Mouse (Mus musculus) naive thymus-derived CD4-positive, alpha-beta T cell, adult 2 months (primary cell): Measurements from ENCODE around the gene Dok7.

ENCODE experiments used
- DNase-seq: peaks from one replicate; pipeline ENCODE4 v3.0.0-alpha.2; 2011; ENCODE audit warnings: low read depth

The Dok7 gene

DNA sequence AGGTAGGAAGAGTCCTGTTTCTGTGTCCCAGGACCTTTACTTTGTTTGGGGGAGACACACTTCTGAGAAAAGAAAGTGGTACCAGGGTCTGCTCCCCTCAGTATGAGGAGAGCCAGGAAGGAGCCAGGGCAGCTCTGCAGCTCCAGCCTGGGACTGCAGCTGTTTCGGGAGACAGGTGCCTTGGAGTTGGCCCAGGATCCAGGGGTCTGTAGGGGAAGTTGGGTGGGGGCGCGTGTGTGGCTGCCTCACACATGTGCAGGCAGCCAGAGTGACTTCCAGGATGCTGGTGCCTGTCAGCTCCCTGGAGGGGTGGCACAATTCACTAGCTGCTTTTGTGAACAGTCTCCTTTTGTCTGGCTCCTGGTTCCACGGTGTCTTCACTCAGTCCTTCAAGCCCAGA lies 1.0 kb downstream of the Dok7 start:
- no peak for DNase-seq

DNA sequence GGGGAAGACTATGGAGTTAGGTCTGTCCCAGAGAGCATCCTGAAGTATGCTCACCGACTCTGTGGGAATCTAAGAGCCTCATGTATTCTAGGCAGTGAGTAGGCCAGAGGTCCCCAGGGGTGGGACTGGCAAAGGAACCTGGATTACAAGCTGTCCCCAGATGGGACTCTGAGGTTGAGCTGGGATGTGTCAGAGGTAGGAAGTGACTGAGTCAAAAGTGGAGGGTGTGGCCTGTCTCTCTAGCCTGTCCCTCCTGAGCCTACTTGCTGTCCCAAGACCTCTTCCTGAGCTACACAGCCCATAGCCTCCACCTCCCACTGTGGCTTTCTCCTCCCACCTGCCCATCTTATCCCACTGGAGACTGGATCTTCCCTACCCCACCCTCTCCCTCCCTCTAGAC lies 1.6 kb downstream of the Dok7 start:
- no peak for DNase-seq

DNA sequence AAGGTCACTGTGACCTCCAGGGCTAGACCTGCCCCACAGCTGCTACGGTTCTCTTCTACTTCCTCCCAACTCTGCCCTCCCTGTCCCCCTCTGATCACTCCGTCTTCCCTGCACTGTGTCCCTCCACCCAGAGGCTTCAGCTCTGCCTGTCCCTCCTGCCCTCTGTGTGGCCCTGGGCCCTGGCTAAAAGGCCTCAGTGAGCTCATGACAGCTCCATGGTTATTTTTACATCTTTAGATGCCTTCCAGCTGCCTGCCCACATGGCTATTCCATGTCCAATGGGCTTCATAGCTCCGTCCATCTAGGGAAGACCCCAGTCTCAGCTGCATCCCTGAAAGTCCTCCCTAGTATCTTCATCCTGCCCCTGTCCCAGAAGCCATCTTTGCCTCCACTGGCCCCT lies 3.5 kb downstream of the Dok7 start:
- DNase-seq, result no peak

DNA sequence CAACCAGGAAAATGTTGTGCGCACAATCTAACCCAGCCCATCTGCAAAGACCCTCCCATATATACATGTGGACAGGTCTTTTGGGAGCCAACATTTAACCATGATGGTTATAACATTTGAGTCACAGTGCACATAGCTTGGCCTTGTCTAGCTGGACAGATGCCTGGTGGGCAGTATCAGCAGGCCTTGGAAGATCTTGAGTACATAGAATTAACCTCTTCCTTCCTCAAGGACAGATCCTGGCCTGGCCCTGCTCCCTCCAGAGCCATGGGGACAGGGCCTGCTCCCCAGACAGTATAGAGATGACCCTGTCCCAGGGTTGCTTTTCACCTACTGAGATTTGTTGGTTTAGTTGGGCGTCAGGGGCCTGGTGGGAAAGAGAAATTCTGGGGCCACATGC lies 13.3 kb downstream of the Dok7 start:
- DNase-seq, result no peak

DNA sequence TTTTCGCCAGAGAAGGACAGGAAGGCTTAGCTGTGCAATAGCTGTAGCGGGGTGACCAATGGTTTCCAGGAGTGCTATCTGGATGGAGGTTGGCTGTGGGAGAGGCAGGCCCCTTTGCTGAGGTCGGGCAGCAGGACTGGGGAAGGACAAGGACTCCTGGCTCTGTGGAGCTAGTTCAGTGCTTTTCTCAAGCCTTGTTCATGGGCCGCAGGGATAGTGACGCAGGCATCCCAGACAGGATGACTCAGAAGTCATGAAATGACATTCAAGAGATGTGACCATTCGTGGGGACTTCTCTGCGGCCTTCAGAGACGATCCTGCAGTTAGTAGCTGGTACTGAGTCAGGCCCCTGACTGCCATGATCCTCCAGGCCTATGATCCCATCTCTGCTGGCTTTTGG lies 13.7 kb downstream of the Dok7 start:
- DNase-seq, result no peak

DNA sequence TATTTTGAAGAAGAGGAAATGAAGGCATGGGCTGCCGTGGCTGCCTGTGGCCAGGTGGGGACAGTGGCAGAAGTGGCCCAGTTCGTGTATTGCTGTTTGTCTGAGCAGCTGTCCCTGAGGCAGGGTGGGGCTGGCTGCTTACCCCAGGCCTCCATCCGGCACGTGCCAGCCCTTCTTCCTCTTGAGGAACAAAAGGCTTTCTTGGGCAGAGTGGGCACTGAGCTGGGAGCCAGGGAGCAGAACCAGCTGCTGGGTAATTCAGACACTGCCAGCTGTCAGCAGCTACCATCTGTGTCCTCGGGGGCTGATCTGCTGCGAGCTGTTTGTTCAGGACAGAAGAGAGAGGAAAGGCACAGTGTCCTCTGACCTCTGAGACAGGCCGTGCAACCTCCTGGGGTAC lies 14.4 kb downstream of the Dok7 start:
- no peak for DNase-seq

DNA sequence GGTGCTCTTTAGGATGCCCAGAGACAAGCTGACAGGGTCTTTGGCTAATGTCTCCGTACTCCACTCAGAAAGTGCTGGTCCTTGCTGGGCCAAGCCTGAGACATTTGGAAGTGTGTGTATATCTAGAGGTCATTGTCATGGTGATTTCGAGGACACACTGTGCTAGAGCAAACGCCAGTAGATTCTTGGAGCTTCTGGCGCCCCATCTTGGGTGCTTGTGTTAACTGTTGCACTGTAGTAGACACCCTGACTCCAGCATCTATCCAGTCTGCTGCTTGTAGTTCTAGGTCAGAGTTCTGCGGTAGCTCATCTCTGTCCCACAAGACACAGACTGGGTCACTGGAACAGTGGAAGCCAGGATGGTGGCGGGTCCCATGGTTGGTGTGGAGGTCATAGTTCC lies 15.3 kb downstream of the Dok7 start:
- DNase-seq, result no peak

DNA sequence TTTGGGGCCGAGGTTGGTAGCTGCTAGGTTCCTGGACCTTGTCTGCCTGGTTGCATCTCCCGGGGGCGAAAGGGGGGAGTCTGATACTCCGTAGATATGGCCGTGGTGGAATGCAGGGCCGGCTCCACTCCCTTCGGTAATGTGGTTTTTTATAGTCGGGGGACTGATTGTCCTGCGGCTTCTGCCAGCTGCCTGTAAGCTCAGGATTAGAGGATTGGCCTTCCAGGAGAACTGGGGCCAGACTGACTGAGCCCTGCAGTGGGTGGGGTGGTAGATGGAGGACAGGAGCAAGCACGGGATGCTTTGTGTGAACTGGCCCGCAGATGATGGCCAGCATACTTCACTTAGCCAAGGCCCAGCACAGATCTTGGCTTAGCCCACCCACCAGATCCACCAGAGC lies 16.7 kb downstream of the Dok7 start:
- DNase-seq, result no peak

DNA sequence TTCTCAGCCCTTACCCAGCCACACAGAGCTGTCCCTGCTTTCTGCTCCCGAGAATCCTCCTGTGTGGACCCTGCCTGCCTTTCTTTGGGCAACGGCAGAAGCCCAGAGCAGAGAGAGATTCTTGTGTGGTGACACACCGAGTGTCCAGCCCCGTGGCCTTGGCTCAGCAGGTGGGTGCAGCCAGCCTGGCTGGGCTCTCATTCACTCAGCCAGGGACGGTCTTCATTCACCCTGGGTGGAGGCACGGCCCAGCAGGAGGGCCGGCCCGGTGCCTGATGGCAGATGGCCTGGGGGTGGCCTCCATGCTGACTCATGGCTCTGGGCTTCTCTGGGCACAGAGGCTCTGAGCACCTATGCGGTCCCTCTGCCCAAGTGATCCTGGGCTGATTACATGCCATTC lies 17.4 kb downstream of the Dok7 start:
- no peak for DNase-seq

DNA sequence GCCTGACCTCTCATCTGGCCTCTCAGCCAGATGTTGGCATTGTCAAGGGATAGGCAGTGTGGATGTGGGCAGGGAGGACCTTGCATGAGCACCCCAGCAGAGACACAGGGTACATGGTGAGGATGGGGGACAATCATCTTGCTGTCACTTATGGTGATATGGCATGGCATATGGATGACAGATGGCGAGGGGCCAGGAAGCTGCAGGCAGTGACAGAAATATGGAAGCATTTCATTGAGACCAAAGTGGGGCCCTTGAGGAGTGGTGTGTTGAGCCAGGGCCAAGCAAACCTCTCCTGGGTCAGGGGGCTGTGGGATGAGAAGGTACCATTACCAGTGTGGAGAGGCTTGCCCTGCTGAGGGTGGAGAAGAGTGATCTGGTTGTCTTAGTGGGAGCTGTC lies 19.8 kb downstream of the Dok7 start:
- no peak for DNase-seq

DNA sequence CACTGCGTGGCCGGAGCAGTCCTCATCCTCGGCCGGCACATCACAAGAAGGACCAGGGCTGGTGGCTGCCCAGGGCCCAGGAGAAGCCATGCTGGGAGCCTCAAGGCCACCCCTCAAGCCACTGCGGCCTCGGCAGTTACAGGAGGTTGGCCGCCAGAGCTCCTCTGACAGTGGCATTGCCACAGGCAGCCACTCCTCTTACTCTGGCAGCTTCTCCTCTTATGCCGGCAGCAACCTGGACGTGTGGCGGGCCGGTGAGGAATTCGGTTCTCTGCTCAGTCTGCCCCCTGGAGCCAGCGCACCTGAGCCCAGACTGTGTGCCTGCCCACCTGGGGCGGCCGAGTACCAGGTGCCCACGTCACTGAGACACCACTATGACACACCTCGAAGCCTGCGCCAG lies 22.5 kb downstream of the Dok7 start:
- DNase-seq, result no peak

DNA sequence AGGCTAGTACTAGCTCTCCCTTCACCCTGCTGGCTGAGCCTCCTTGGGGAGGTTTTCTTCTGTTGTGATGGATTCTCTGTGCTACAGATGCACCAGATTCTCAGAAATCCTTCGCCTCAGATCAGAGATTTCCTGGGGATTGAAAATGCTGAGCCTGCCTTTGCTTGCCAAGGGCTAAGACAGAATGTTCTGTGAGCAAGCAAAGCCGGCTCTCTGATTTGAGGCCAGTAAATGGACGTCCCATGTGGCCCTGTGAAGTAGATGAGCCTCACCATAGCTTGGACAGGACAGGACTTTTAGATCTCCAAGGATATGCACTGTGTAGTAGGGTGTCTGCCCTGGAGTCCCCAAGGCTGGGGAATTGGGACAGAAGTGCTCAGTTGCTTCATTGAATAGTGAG lies 28.3 kb downstream of the Dok7 start:
- DNase-seq, result no peak

DNA sequence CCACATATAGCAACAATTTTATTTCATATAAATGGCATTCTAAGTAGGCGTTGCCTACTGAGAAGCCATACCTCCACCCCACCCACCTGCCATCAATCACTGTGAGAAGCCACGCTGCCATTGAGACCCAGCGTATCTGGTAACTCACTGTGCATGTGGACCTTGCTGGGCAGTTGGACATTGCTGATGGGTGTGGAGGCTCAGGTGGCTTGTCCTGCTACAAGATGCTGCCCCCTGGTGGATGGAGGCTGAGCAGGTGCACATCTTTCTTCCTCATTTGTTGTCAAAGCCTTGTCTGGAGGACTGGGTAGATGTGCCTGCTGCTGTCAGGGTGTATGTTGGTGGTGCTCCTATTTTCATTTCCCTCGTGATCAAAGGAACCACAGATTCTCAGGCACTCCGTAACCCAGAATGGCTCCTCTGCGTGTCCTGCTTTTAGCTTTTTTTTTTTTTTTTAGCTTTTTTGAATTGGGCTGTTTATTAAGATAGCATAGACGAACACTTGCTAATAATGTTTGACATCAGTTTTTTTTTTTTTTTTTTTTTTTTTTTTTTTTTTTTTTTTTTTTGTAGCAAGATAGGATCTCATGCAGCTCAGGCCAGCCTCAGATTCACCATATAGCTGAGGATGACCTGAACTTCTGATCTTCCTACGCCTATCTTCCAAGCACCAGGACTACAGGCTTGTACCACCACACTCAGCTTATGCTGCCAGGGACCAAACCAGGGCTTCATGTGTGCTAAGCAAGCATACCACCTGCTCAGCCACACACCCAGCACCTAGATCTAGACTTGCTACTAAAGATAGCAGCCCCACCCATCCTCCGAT lies 32.4 kb downstream of the Dok7 start:
- DNase-seq, result peak; percentile 69

DNA sequence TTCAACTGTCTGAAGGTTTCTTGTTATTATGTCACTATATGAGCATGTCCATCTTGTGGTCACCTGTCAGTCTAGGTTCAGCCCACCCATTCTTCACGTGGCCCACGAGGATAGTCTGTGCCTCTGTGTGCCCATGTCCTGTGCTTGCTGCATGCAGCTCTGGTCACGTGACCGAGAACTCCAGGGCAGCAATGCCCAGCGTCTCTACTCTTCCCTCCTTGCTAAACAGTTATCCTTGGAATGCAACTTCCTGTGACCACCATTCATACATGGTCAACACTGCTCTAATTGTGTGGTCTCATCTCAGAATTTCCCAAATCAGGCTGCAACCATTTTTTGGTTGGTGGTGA lies 33.0 kb downstream of the Dok7 start:
- DNase-seq, result no peak

DNA sequence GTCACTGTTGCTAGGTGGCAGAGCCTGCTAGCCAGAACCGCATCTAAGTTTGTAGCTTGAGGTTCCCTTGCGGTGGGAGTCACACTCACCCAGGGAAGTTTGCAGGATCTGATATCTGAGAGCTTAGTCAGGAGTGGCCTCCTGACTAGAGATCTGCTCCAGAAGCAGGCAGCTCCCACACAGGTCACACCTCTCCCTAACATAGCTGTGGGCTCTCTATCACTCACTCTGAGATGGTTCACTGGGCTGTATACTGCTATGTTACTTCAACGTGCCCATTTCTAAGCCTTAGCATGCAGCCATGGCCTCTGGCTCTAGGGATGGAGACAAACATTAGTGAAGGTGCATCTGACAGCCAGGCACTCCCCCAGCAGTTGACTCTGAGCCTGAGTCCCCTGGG lies 35.1 kb downstream of the Dok7 start:
- DNase-seq, result no peak

DNA sequence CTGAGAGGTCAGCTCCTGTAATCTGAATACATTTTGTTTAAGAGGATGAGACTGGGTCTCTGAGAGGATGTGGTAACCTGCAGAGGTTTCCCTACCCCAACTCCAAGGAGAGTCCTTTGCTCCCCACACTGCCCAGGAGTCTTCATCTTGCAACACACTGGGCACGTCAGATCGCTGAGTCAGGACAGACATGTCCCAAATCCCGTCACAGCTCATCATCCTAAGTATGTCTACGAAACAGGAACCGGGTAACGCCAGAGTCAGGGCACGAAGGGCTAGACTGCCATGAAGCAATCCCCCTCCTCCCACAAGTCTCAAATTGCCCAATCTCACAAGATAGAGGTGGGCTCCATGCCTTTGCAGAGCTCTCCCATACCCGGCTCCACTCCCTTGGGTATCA lies 46.5 kb downstream of the Dok7 start:
- no peak for DNase-seq

DNA sequence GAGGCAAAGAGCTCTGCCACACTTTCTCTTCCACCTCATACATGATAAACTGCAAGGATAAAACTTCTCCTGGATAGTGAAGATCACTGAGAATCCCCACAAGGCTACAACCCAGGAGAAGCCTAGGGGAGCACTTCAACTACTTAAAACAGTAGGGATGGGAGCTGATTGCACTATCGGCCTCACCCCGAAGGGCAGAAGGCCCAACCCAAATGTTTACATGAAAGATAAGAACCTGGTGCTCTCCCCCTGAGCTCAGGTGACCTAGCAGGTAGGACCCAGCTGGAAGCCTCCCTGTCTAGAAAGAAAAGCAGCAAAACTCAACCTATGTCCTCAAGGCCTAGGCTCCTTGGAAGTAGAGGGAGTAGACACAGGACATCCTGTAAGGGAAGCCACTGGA lies 47.0 kb downstream of the Dok7 start:
- no peak for DNase-seq

DNA sequence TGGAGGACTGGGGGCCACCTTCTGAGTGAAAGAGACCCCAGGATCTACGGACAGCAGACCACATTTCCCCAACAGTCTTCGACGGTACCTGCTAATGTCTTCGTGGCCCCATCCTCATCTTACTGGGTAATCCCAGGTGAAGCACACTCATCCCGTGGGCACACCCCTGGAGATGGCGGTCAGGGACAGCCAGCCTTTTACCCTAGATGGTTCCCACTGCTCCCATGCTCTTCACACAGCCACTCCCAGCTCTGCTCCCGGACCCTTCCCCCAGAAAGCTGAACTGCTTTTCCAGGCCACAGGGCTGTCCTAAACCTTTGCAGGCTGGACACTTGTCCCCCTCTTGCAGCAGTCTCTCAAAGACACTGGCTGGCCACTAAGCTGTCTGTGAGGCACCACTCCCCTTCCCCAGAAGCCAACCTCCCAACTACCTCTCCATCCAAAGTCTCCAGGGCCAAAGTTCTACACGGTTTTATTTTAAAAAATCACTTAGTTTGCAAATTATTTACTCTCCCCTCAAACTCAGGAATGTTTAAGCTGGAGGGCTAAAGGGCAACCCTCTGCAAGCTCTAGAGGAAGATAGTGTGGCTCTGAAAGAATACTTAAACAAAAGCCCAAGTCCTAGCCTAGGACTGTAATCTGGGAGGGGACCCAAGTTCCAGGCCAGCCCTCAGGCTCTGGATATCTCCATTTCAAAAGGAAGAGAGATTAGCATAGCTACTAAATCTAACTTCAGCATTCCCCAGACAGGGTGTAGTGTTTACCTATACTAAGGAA lies 47.8 kb downstream of the Dok7 start:
- DNase-seq, result no peak

DNA sequence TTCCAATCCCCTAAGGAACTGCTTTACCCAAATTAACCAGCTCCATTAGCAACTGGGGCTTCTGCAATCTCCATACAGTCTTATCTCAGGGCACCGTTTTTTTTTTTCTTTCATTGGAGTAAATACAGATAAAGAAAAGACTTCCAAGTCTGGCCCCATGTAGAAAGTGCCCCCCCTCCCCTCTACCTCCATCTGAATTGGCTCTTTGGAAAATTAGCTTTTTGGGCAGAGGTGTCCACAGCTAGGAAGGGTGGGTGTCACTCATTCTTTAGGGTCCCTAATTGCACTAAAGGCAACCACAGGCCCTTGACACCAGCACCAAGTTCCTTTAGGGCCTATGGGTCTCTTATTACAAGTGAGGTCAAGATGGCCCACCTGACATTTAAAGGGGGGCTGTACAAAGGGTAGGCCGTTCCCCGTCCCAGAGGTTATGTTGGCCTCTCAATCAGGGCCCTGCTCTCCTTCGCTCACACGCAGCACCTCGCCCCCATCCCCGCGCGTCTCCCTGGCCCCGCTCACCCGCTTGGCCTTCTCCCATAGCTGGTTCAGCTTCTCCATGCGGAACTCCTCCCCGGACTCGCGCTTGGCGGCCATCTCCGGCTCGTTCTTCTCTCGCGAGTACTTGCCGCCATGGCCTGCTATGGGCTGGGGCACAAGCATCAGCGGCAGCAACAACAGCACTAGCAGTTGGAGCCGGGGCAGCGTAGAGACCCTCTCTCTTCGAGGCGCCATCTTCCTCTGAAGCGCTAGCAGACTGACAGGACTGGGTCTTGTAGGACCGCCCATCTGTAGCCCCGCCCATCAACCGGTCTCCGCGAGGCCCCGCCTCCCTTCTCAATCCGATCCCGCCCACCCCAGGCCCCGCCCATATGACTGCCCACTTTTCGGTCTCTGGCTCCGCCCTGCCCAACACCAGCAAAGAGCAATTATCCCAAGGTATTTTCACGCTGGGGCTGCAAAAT lies 48.7 kb downstream of the Dok7 start, which contains the start of gene Lrpap1:
Gene Lrpap1, minus strand, starts transcription at position 807 of the 962 bp plus-strand sequence.
- DNase-seq, result peak; percentile 95

DNA sequence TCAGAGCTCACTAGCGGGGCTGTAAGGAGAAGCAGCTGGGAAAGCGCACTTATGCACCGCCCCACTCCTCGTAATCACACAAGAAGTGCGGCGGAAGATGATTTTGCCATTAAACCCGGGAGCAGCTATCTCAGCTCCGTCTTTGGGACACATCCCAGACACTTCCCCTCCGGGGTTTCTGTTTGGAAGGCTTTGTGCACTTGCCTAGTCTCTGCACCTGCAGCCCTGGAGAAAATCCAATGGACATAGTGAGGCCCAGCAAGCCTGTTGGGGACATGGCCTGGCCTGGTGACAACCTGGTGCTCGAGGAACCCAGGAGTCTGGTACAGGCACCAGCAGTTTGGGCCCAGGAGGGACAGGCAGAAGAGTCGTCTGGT lies 49.3 kb downstream of the Dok7 start:
- no peak for DNase-seq

DNA sequence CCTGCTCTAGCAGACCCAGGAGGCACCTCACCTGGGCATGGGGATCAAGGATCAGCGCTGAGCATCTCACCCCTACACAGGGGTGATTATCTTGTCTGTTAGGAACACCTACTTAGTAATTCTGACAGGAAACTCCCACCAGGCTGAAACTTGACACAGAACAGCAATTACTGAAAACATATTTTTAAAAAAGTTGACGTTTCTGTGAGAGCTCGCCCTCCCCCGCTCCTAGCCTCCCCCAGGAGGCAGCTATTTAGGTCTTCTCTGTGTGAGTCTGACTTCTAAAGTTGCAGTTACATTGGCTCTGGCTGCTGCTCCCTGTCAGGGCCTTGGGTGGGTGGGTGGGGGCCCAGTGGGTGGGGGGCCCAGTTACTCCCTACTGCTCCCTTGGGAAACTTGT lies 55.9 kb downstream of the Dok7 start:
- no peak for DNase-seq

DNA sequence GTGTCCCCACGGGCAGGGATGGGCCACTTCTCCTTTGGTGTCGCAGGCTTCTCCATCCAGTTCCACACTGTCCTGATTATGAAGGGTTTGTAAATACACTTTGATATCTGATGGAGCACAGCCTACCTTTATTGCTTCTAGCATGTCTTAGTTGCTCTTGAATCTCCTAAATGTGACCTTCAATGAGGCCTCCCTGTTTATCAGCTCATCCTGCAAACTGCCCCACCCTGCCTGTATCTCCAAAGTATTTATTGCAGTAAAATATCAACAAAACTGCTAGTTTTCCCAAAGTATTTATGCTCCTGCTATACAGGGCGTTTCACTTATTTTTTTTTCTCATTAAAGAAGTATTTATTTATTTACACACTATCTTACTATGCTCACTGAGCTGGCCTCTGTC lies 59.4 kb downstream of the Dok7 start:
- no peak for DNase-seq

DNA sequence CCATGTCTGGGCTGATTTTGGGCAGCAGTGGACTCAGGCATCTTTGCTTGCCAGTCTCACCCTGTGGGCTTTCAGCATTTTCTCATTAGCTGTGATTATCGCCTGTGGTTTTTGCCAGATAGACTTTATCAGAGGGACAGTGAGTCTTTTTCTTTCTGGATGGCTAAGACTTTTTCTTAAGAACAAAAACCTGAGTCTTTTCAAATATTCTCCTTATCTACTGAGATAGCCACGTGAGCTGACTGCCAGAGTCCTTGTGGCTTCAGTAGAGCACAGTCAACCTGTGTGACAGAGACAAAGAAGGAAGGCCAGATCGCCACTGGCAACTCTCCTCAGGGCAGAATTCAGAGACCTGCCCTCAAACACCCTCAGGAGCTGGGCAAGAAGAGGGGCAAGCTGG lies 61.1 kb downstream of the Dok7 start:
- DNase-seq, result no peak
